Mouse (Mus musculus) heart, postnatal 14 days (tissue): Measurements from ENCODE around the gene Grifin. TPM values are rescaled to one million over a fixed set of nuclear protein-coding genes. Genes with fewer than 3 reads are reported as not detected.

Source experiments
- DNase-seq, 2 experiments: peaks; one replicate each; pipeline ENCODE4 v3.0.0; 2021 to 2022
- intact Hi-C: fragments of 180-260 bp; cut with DNase I; formaldehyde crosslinking; loops from one replicate; pipeline ENCODE4 v1.15.1; 2025
- total RNA-seq, 2 experiments: library from RNA; stranded (reverse); gene quantifications; 2 replicates each; pipeline ENCODE4 v1.2.3; 2021

Grifin gene
- total RNA-seq, 2 experiments from 2014 or later: not detected

DNA sequence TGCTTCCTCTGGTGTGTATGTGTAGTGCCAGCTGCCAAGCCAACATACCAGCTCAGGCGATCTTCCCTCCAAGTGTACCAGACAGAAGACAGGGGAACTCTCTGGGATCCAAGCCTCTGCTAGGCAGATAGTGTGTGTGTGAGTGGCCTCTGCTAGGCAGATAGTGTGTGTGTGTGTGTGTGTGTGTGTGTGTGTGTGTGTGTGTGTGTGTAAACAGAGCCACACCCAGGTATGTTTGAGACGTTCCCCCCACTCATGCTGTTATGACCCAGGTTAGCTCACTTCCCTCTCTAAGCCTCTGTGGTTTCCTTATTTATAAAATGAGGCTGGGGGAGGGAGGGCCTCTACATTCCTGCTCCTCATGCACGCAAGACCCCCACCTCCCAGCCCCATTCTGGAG, 31.6 kb upstream of the Grifin start:
- no peak for DNase-seq
- intact Hi-C loops: no loop called here

DNA sequence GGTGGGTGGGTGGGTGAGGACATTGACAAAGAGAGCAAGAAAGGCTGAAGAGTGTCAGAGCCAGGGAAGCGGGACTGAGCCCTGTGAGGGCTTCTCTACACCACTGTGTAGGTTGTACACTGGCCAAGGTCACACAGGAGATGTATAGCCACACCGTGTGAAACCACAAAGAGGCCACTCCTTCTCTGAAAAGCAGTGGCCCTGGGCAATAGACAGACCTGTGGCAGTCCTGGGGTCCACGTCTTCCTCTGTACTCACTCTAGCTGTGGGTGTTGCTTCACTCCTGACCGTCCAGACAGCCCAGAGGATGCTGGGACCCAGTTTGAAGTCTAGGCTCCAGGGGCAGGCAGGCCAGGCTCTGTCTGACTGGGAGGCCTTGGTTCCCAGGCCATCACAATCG, 30.0 kb upstream of the Grifin start:
- intact Hi-C loops: no loop called here
- no peak for DNase-seq

DNA sequence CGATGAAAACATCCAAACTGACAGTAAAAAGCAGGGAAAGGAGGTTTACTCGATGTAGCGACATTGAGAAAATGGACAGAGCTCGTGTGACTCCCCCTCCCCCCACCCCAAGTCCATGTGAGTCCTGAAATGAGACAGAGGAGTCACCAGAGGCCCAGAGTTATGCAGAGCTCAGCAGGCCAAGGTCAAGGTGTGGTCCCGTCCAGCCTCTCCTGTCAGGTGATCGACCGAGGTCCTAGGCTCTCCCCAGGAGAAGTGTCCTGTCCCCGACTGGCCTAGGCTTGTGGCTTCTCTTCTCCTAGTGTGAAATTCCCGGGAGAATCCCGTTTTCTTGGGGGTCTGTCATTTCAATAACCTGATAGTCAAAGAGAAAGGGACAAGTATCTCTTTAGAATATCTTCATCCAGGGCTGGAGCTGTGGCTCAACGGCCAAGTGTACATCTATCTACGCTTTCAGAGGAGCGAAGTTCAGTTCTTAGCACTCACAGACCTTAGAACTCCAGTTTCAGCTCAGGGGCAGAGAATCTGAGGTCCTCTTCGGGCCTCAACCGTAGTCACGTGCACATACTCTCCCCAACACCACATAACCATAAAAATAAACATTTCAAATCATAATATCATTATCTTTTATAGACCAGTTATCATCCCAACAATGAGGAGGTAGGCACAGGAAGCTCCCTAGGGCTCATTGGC, 24.4 kb upstream of the Grifin start:
- intact Hi-C loops: no loop called here
- no peak for DNase-seq

DNA sequence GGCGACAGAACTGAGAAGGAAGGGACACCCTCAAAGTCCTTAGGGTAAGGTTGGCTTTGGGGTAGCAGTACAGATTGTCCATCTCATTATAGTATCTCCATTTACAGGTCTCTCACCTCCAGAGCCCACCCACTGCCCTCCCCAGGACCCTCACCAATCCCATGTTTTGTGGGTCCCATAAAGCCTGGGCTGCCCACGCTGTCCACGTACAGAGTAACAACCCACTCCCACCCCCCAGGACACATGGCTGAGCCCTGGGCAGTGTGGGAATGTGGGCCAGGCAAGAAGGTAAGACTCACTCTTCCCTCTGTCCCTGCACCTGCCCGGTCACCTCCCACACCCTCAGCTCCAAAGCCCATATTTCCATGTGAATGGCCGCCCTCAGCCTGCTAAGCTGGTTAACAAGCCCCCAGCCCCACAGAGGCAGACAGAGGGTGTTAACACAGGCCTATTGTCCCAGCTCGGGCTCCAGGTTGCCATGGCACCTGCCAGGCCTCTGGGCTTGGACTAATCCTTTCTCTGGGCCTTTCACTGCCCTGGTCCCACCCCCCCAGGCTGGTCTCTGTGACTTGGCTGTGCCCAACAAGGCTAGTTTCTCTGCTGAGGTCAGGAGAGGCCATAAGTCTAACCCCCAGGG, 19.0 kb upstream of the Grifin start:
- intact Hi-C loops: no loop called here
- DNase-seq: no peak

DNA sequence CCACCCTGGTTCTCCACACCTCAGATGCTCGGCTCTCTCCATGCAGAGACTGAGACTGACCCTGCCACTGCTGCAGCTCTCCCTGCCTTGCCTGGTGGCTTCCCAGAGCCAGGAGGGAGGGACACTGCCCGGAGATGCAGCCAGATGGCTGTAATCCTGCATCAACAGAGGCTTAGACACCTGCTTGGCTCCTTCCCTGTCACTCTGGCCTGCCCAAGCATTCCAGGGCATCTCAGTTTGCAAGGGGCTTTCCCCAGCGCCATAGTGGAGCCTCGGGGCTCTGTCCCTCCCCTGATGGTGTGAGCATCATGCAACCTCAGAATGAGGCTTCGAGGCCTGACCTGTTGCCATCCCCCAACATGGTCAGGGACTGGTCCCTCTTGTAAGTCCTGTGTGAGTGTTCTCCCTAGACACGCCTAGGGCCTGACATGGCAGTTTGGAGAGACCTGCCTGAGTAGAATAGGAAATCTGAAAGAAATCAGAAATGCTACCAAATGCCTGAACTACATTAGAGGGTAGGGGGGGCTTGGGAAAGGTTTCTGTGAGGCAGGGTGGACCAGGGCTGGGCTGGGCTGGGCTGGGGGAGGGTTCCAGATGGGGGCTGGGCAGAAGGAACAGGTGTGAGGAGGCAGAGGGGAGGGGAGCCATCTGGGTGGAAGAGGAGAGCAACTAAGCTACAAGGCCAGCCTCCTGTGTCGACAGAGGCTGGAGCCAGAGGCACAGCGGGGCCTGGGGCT, 18.3 kb upstream of the Grifin start:
- DNase-seq: no peak
- intact Hi-C loops: no loop called here

DNA sequence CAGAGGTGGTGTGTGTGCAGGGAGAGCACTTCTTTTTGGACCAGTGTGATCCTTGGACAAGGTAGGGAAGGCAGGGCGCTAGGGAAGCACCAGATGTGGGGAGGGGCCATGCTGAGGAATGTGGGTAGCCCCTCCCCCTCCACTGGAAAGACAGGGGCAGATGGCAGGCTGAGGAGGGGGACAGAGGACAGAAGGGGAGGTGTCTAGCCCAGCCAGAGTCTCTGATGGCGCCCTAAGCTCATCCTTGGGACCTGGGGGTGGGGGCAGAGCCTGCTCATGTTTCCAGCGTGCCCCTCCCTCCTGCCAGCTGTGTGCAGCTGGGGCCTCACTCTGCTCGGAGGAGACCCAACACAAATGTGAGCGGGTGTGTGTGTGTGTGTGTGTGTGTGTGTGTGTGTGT, 16.7 kb upstream of the Grifin start:
- intact Hi-C loops: no loop called here
- DNase-seq: peak; percentile 63 to 68

DNA sequence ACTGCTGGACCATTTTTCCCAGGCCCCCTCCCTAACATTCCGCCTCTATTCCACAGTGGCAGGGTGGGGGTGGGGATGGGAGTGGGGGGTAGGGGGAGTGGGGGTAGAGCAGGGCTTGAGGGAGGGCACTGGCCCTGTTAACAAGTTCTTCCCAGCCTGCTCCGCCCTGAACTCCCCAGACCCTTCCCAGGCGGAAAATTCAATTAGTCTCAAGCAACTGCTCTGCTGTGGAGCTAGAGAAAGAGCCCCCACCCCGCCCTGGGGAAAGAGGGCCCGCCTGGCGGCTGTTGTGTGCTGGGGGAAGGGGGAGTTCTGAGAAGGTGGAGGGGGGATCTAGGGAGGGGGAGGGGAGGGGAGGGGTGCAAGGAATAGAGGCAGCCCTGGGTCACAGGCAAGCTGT, 14.9 kb upstream of the Grifin start:
- intact Hi-C loops: no loop called here
- no peak for DNase-seq

DNA sequence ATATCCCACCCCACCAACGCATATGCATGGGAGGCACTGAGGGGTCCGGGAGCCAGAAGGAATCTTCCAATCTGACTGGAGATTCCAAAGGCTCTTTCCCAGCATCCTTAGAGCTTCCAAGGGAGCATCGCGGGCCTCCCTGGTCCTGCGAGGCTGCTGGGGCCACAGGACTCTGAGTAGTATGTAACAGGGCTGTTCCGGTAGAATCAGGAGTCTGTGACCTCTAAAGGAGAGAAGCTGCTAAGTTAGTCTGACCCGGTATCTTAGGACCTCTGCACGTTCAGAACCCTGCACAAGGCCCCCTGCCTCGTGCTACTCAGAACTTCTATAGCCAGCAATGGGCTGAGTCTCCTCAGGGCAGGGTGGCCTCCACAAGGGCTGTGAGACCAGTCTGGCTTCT, 14.3 kb upstream of the Grifin start:
- intact Hi-C loops: no loop called here
- no peak for DNase-seq

DNA sequence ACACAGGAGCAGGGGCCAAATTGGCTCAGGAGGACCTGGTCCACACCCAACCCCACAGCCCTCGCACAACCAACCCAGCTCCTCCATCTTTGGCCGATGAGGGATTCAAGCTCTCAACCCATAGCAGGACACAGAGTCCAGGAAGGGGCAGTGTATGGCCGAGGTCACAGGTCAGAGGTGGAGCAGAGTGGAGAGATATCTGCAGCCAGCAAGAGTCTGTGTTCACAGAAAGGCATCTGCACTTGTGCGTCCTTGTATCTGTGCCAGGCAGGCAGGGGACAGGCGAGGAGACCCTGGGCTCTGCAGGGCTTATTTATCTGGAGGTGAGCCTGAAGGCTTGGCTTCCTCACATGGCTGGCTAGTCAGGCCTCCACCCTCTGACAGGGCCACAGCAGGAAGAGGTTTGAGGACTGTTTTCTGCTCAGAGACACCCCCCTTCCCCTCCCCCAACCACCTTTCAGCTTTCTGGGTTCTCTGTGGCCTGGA, 10.6 kb upstream of the Grifin start:
- DNase-seq: peak; percentile 53 to 57
- intact Hi-C loops: no loop called here

DNA sequence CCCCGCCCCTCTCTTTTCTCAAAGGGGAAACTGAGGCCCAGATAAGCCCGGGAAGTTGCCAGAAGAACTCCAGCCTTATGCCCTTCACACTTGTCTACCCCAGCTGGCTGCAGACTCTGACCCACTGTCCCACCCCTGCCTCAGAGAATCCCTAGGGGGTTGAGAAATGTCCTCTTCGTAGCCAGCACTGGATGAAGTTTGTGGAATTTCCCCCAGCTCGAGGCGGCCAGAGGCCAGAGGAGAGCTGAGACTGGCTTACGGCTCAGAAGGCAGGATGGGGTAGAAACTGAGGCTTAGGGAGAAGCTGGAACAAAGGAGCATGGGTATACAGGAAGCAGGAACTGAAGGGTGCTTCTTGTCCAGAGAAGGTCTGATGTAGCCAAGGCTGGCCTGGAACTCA, 7.7 kb upstream of the Grifin start:
- intact Hi-C loops: loop anchor here (5.0 kb wide), 1 partner anchor 35 kb away; the partner anchor contains the start of gene Lfng
- DNase-seq: peak; percentile 56 to 62

DNA sequence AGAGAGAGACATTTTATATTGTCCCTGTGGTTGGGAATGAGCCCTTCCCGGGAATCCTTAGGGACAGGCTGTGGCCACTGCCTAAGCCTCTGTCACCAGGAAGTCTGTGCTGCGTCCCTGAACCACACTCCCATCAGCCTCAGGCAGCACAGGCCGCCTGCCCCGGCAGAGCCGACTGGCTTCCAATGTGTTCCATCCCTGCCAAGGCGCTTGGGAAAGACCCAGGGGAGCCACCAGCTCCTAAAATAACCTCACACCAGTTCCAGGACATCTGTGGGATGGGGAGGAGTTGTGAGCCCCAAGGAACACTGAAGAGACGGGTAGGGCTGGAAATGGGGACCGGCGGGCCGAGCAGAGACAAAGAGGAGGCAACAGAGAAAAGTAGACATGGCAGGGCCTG, 6.8 kb upstream of the Grifin start:
- intact Hi-C loops: loop anchor here (5.0 kb wide), 1 partner anchor 36 kb away; the partner anchor contains the start of gene Lfng
- peak; percentile 88 to 89 for DNase-seq

DNA sequence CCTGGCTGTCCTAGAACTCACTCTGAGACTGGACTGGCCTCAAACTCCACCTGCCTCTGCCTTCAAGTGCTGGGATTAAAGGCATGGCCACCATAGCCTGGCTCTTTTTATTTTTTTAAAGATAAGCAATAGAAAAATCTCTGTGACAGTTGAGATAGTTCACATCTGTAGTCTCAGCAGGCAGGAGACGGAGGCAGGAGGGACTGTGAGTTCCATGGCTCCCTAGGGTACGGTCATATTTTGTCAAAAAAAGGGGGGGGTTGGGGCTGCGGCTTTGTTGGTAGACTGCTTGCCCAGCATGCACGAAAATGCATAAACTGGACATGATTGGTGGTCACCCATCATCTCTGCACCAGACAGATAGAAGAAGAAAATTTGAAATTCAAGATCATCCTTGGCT, 6.3 kb upstream of the Grifin start:
- DNase-seq: no peak
- intact Hi-C loops: loop anchor here (5.0 kb wide), 1 partner anchor 36 kb away; the partner anchor contains the start of gene Lfng

DNA sequence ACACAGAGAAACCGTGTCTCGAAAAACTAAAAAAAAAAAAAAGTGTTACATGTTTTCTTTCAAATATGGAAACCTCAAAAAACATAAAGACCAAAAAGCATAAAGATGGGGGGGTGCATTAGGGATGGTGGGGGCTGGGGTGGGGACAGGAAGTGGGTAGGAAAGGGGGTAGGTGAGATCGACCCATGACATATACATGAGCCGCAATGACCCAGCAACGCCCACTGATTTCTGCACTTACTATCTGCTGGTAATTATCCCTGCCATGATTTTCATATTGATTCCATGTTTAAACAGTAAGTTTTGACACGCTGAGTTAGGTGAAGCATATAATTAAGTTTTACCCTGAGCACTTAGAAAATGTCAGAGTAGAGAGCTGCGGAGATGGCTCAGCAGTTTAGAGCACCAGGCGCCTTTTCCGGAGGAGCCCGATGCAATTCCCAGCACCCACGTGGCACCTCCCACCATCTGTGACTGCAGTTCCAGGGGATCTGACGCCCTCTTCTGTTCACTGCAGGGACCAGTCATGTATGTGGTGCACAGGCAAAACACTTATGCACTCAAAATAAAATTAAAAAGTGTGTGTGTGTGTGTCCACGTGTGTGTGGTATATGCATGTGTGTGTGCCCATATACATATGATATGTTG, 5.5 kb upstream of the Grifin start:
- DNase-seq: no peak
- intact Hi-C loops: loop anchor here (5.0 kb wide), 1 partner anchor 37 kb away; the partner anchor contains the start of gene Lfng

DNA sequence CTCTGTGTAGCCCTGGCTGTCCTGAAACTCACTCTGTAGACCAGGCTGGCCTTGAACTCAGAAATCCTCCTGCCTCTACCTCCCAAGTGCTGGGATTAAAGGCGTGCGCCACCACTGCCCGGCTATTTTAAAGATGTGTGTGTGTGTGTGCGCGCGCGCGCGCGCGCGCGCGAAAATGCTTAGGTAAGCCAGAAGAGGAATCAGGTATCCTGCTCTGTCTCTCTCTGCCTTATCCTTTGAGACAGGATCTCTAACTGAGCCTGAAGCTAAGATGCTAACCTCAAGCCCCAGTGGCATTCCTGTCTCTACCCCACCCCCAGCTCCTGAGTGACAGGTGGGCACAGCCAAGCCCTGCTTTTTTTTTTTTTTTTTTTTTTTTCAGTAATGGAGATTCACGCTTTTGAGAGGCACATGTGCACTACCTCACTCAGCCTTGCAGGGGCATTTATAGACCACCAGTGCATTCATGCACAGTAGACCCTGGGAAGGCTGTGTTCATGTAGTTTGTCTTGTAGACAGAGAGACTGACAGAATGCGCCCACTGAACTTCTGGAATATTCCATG, 4.2 kb upstream of the Grifin start:
- intact Hi-C loops: no loop called here
- no peak for DNase-seq

DNA sequence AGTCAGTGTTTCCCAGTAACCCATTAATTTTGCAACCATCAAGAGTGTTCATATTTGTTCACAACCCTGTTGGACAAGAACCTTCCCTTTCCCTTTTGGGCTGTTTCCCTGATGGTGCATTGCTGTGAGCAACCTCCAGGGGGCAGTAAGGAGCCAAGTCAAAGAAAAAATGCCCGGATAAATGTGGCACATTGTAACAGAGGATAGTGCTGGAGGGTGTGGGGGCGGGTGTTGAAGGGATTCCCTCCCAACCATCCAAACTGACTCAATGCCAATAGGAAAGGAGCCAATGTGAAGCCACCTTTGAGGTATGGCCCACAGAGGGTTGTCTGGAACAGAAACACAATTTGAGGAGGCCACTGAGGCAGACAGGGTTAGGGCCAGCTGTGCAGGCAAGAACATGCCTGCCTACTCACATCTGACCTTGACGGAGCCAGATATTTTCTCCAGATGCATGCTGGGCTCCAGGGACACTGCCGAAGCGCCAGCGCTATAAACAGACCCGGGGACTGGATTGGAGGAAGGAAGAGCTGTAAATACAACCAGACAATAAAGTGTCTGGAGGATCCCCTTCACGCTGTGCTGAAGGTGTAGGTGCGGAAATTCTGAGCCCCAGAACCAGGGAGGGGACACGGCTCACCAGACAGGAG, 3.6 kb upstream of the Grifin start:
- DNase-seq: peak; percentile 72 to 82
- intact Hi-C loops: loop anchor here (1.0 kb wide), 1 partner anchor 51 kb away; no protein-coding TSS in a partner anchor

DNA sequence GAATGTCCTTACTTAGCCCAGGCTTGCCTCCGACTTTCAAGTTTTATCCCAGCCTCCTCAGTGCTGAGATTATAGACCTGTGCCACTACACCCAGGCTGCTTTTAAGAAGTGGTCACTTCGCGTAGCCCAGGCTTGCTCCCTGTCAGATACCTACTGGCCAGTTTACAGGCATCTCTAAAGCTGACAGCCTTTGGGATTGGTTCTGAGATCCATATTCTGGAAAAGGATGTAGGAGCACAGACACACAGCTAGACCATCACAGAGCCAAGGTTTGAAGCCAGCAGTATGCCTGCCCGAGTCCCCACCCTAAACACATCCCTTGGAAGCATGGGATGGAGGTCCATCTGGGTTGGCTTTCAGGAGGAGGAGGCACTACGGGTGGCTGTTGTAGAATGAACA, 2.9 kb upstream of the Grifin start:
- intact Hi-C loops: loop anchor here (1.0 kb wide), 1 partner anchor 52 kb away; no protein-coding TSS in a partner anchor
- no peak for DNase-seq

DNA sequence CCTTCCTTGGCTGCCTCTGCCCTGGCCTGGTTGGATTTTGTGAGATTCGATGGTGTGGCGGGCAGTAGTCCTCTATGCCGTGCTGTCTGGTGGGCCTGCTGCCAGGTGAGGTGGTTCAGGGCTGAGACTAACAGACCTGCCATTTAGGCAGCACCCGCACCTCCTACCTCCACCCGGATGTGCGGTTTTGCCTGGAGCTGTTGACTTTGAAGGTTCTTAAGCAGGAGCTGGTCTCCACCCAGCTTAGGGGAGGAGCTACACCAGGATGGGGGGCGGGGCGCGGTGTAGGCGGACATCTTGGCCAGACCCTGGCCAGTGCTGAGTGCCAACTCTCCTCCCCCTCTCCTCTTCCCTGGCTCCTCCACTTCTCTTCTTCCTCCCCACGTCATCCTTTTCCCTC, 2.5 kb upstream of the Grifin start:
- DNase-seq: peak; percentile 71 to 79
- intact Hi-C loops: no loop called here

DNA sequence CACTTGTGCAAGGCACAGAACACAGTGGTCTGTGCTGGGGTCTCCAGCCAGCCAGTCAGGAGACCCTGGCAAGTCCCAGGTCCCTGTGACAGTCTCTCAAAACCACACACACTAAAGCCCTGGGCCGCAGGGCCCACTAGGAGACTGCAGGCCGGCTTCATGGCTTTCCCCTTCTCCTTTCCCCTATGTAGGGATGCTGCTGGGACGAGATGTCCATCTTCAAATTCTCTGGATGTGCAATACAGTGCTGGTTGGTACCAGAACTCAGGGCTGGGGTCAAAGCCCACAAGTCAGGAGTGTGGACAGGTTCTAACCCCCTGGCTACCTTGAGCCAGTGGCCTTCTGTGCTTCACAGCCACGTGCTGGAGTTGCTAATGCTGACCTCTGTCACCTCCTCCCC, 1.4 kb upstream of the Grifin start:
- no peak for DNase-seq
- intact Hi-C loops: no loop called here

DNA sequence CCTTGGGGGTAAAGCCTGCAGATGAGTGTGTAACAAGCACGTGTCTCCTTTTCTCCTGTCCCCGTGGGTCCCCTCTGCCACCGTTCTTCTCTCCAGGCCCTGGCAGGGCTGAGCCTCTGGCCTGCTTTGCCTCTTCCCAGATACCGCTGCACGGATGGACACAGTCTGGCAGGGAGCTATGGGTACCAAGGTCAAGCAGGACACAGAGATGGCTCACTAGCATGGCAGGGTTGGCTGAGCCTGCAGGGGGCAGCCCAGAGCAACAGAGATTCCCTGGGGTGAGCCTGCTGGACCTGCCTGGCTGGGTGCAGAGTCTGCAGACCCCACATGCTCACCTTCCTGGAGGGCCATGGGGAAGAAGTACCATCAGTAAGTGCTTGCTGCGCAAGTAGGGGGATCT, 985 bp upstream of the Grifin start:
- DNase-seq: peak; percentile 71 to 74
- intact Hi-C loops: no loop called here

DNA sequence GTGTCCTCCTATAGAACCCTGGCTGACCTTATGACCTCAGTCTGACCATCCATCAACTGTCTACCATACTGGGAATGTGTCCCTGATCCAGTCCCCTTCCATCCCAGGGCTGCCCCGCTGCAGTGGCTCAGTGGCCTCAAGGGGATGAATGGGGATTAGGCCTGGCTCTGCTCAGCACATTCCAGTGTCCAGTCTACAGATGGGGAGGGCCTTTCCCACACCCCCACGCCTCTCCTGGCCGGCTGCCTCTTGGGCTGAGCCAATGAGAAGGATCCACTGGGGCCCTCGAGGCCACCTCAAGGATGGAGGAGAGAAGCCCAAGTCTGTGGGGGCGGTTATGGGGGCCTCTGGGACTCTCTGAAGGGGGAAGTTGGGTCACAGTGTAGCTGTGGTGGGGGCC, 580 bp upstream of the Grifin start:
- intact Hi-C loops: no loop called here
- DNase-seq: peak; percentile 74 to 83
